Mouse (Mus musculus) liver, adult (tissue): ENCODE data around the gene Ppm1b.

ENCODE experiments used
- GATA4 ChIP-seq: IDR thresholded peaks from 2 replicates; pipeline ENCODE4 v1.6.1; 2014; ENCODE audit warnings: mild to moderate bottlenecking, low read length; ENCODE audit not compliant: insufficient replicate concordance

The Ppm1b gene

DNA sequence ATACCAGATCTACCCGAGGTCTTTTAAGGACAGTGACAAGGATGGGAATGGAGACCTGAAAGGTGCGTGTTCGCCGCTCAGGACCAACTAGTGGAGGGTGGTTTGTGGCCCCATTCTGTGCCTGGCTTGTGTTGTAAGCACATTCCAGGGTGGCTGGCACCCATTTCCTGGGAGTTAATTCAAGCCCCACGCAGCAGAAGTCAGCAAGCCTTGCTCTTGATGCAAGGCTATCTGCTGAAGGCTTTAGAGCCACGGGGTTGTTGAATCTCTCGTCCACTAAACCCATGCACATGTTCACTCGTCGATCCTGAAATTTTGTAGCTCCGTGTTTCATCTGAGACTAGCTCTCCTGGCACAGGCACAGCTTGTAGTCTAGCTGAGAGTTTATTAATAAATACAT, 72.3 kb downstream of the Ppm1b start:
- no peak for TF ChIP-seq GATA4

GRCm38 (mm10) chr17:85030651-85031050, 74.1 kb downstream of the Ppm1b start:
- TF ChIP-seq GATA4, result no peak

GRCm38 (mm10) chr17:85033087-85033486, 76.5 kb downstream of the Ppm1b start:
- no peak for TF ChIP-seq GATA4

GRCm38 (mm10) chr17:85034068-85034467, 77.5 kb downstream of the Ppm1b start:
- TF ChIP-seq GATA4, result no peak

DNA sequence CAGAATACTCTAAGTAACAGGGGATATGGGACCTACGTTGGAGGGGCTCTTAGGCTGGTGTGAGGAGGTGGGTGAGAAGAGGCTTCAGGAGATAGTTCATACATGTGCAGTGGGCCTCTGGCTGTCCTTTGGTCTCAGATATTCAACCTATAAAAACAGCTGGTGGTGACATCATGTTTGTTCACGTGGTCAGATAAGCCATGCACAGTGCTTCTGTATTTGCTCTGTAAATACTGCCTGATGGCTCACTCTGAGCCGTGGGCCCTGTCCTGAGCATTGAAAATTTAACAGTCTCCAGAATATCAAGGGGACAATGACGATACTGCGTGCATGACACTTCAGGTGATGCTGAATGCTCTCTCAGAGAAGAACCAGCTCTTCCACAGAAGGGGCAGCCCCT, 81.3 kb downstream of the Ppm1b start:
- TF ChIP-seq GATA4, result no peak

DNA sequence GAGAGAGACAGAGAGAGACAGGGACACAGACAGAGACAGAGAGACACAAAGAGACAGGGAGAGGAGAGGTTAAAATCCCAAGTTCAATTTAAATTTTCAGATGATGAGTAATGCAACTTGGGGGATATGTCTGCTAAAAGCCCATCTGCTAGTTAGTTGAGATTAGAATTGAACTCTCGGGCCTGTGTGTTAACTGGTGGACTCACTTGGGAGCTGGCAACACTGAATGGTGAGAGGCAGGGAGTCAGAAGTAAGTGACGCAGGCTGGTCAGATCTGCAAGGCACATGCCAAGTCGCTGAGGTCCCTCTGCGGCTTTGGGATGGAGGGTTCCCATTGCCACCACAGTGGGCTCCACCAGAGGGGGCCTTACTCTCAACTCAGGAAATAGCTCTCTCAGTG, 81.8 kb downstream of the Ppm1b start:
- no peak for TF ChIP-seq GATA4

DNA sequence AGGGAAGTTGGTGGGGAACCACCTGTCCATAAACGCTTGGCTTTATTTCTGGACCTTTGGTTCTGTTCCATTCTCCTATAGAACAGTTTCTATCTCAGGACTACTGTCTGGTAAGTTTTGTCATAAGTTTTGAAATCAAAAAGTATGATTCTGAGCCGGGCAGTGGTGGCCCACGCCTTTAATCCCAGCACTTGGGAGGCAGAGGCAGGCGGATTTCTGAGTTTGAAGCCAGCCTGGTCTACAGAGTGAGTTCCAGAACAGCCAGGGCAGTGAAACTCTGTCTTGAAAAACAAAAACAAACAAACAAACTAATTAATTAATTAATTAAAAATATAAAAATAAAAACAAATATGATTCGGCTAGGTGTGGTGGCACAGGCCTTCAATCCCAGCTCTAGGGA, 82.2 kb downstream of the Ppm1b start:
- TF ChIP-seq GATA4, result no peak

DNA sequence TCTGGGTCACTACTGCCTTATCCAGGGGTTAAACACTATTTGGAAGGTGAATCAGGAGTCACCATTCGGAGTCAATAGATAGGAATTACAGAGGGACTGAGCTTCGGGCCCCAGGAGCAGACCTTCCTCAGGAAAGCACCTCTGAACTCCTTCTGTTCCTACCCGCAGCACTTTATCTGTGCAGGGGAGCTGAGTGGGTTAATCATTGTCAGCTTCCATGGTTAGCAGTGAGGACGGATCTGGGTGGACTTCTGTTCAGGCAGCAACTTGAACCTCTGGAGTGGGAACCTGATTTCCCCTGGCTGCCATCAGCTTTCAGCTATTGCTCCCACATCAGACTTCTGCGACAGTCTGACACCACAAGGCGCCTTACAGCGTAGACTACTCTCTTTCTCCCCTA, 84.4 kb downstream of the Ppm1b start:
- TF ChIP-seq GATA4, result no peak

GRCm38 (mm10) chr17:85042419-85042818, 85.9 kb downstream of the Ppm1b start:
- TF ChIP-seq GATA4, result no peak

DNA sequence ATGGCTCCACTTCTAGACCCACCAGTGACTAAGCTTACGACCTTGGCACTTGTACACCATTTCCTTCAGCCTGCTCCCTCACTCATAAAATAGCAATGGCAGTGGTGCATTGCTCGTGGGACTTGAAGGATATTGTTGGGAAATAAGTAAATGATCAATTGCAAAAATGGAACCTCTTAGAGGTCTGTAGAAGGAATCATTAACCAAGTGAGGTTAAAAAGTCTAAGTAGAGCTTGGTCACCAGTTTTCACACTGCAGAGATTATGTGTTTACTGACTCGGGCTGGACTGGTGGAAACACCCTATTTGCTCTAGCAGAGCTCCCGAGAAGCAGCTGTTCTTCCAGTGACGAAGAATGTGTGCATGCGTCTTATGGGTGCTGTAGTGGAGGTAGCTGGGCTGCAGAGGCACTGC, 86.9 kb downstream of the Ppm1b start:
- TF ChIP-seq GATA4, result no peak

GRCm38 (mm10) chr17:85044466-85044865, 87.9 kb downstream of the Ppm1b start:
- no peak; the same call in 1 of the 2 replicates for TF ChIP-seq GATA4

DNA sequence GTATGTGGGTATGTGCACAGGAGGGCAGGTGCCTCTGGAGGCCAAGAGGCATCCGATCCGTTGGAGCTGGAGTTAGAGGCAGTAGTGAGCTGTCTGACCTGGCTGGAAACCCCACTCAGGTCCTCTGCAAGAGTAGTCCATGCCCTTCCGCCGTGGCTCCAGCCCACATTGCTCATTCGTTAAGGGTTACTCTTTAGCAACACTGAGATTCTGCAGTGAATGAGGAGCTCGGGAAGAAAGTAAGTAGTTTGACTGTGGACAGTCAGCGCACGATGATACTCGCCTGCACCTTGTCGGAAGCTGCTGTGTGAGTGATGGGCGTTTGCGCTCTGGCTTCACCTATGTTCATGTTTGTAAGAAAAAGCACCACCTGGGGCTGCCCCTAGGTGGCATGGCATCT, 88.6 kb downstream of the Ppm1b start:
- TF ChIP-seq GATA4, result no peak

- no peak for TF ChIP-seq GATA4
Observed at GRCm38 (mm10) chr17:85048379-85048778, 91.8 kb downstream of the Ppm1b start.

DNA sequence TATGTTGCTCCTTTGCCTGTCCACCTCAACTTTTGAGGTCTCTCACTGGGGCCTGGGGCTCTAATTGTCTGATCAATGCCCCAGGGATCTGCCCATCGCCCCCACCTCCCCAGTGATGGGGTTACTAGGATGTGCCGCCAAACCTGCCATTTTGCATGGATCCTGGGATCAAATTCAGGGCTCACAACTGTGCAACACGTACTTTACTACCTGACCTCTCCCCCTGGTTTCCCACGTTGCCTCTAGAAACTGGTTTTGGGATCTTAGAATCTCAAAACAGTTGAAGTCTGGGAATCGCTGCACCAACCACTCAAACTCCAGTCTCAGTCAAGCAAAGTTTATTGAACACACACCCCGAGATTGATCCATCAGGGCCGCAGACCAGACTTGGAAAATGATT, 101.7 kb downstream of the Ppm1b start:
- TF ChIP-seq GATA4, result no peak

DNA sequence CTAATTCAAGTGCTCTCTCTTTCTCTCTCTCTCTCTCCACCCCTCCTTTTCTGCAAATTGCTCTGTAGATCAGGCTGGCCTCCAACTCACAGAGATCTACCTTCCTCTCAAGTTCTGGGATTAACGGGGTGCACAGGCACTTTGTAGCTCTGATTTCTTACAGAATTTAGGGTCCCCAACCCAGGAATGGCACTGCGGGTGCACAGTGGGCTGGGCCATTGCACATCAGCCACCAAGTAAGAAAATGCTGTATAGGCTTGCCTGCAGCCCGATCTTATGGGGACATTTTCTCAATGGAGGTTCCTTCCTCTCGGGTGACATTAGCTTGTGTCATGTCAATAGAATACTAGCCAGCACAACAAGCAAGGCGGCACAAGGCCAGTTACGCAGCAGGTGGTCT, 102.6 kb downstream of the Ppm1b start:
- TF ChIP-seq GATA4, result no peak

- TF ChIP-seq GATA4, result no peak
Observed at GRCm38 (mm10) chr17:85063560-85063959, 107.0 kb downstream of the Ppm1b start.

- TF ChIP-seq GATA4, result no peak
Observed at GRCm38 (mm10) chr17:85067331-85067730, 110.8 kb downstream of the Ppm1b start.

- TF ChIP-seq GATA4, result no peak
Observed at GRCm38 (mm10) chr17:85070658-85071057, 114.1 kb downstream of the Ppm1b start.
